Mouse (Mus musculus): Measurements from ENCODE around the gene Olfr1454. TPM values are rescaled to one million over a fixed set of nuclear protein-coding genes. Genes with fewer than 3 reads are reported as not detected.

Olfr1454 gene
- polyA plus RNA-seq (2015; fragmentation: Nextera tagmentation; extraction: Ambion mirVana): not detected in 2 replicates

GRCm38 (mm10) chr19:13060310-13060709, at the start of gene Olfr1454:
TSS of gene Olfr1454 (plus strand) at chr19:13060610.
- H3K4me3 ChIP-seq (replicated peaks): no peak within 1 kb of the TSS
- no peaks in the 10 kb centered on the region for H3K36me3 ChIP-seq
- no peaks in the 10 kb centered on the region for H3K9me3 ChIP-seq (replicated peaks)
- H3K27me3 ChIP-seq: no peaks in the 10 kb centered on the region
- 48% methylated on average over 2 of the region's 2 CpGs for WGBS (ENCODE audit: insufficient replicate concordance)
- H3K27ac ChIP-seq: no peak within 1 kb of the TSS
- DNase-seq (no peak), ATAC-seq (ENCODE audit: low read depth) (no peak)
- H3K4me1 ChIP-seq (replicated peaks): no peaks in the 10 kb centered on the region
- no peak within 1 kb of the TSS for H3K9ac ChIP-seq
- H3K4me2 ChIP-seq: no peak within 1 kb of the TSS

DNA sequence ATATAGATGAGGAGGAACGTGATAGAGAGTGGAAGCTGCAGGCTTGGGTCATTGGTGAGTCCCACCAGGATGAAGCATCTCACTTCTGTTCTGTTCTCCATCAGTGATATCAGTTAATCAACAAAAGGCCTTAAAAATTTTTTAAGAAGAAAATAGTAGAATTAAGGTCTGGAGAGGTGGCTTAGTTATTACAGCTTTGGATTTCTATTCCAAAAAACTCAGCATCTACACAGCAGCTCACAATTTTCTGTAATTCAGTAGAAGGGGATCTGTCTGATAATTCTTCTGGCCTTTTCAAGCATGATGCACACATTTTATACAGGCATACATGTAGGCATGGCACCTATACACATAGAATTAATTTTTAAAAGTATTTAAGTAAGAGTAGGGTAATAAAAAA, 32.2 kb upstream of the Olfr1454 start, which contains the start of gene Olfr1453:
Gene Olfr1453 (minus strand): TSS at position 101 of the 400 bp plus-strand sequence.
- WGBS (ENCODE audit: insufficient replicate concordance): 26% methylated on average over 1 of the region's 1 CpGs
- Histone ChIP-seq H3K9me3 (replicated peaks) (no peaks in the 10 kb centered on the region), H3K27me3 (no peaks in the 10 kb centered on the region), H3K4me1 (replicated peaks) (no peaks in the 10 kb centered on the region), H3K36me3 (no peaks in the 10 kb centered on the region), H3K27ac (no peak within 1 kb of the TSS), H3K4me3 (replicated peaks) (no peak within 1 kb of the TSS), H3K9ac (no peak within 1 kb of the TSS), H3K4me2 (no peak within 1 kb of the TSS)
- no peak for DNase-seq
- no peak for ATAC-seq (ENCODE audit: low read depth)

- 68% methylated on average over 1 of the region's 1 CpGs for WGBS (ENCODE audit: insufficient replicate concordance)
- no peak overlapping the region for H3K4me2 ChIP-seq
These were observed 33.5 kb downstream of the Olfr1454 start for GRCm38 (mm10) chr19:13093908-13094307.

GRCm38 (mm10) chr19:13097791-13098190, 37.4 kb downstream of the Olfr1454 start, which contains the start of gene Olfr1457:
TSS of gene Olfr1457 (minus strand) at chr19:13097891.
- 57% methylated on average over 2 of the region's 2 CpGs for WGBS (ENCODE audit: insufficient replicate concordance)
- Histone ChIP-seq H3K27ac (no peak within 1 kb of the TSS), H3K4me1 (replicated peaks) (no peaks in the 10 kb centered on the region), H3K4me2 (no peak within 1 kb of the TSS), H3K9me3 (replicated peaks) (no peaks in the 10 kb centered on the region; the same call in 1 of the 2 replicates), H3K9ac (no peak within 1 kb of the TSS), H3K27me3 (no peaks in the 10 kb centered on the region), H3K36me3 (no peaks in the 10 kb centered on the region), H3K4me3 (replicated peaks) (no peak within 1 kb of the TSS)
- no peak for DNase-seq
- ATAC-seq (ENCODE audit: low read depth): no peak

More at GRCm38 (mm10) chr19:13093908-13094307, 33.5 kb downstream of the Olfr1454 start:
- no peak overlapping the region for H3K4me3 ChIP-seq (replicated peaks)
- no peaks in the 10 kb centered on the region for H3K4me1 ChIP-seq (replicated peaks)
- no peaks in the 10 kb centered on the region for H3K27me3 ChIP-seq
- DNase-seq: no peak
- no peak for ATAC-seq (ENCODE audit: low read depth)
- H3K27ac ChIP-seq: no peak overlapping the region
- no peak overlapping the region for H3K9ac ChIP-seq
- H3K9me3 ChIP-seq (replicated peaks): no peaks in the 10 kb centered on the region; the same call in 1 of the 2 replicates
- H3K36me3 ChIP-seq: no peaks in the 10 kb centered on the region

GRCm38 (mm10) chr19:13106675-13107074, 46.3 kb downstream of the Olfr1454 start, which contains the start of gene Olfr1458:
TSS of gene Olfr1458 (minus strand) at chr19:13106775.
- no peaks in the 10 kb centered on the region for H3K27me3 ChIP-seq
- no peaks in the 10 kb centered on the region for H3K36me3 ChIP-seq
- H3K9ac ChIP-seq: no peak within 1 kb of the TSS
- no peak within 1 kb of the TSS for H3K4me2 ChIP-seq
- DNase-seq: no peak
- H3K4me3 ChIP-seq (replicated peaks): no peak within 1 kb of the TSS
- H3K4me1 ChIP-seq (replicated peaks): no peaks in the 10 kb centered on the region
- no peak within 1 kb of the TSS for H3K27ac ChIP-seq
- WGBS (ENCODE audit: insufficient replicate concordance): 54% methylated on average over 3 of the region's 3 CpGs
- no peaks in the 10 kb centered on the region for H3K9me3 ChIP-seq (replicated peaks)
- ATAC-seq (ENCODE audit: low read depth): no peak

Other genes with a start within 250 kb of the Olfr1454 start
- not detected in 2 replicates for gene Gm5244, start 213.9 kb upstream of the Olfr1454 start, polyA plus RNA-seq (2015; fragmentation: Nextera tagmentation; extraction: Ambion mirVana)
- not detected in 2 replicates for gene Olfr1444, start 203.3 kb upstream of the Olfr1454 start, polyA plus RNA-seq (2015; fragmentation: Nextera tagmentation; extraction: Ambion mirVana)
- not detected in 2 replicates for gene Olfr1445, start 176.8 kb upstream of the Olfr1454 start, polyA plus RNA-seq (2015; fragmentation: Nextera tagmentation; extraction: Ambion mirVana)
- gene Olfr1446, start 167.1 kb upstream of the Olfr1454 start, polyA plus RNA-seq (2015; fragmentation: Nextera tagmentation; extraction: Ambion mirVana): not detected in 2 replicates
- gene Olfr1447, start 156.9 kb upstream of the Olfr1454 start, polyA plus RNA-seq (2015; fragmentation: Nextera tagmentation; extraction: Ambion mirVana): not detected in 2 replicates
- not detected in 2 replicates for gene Olfr1448, start 136.2 kb upstream of the Olfr1454 start, polyA plus RNA-seq (2015; fragmentation: Nextera tagmentation; extraction: Ambion mirVana)
- not detected in 2 replicates for gene Olfr1449, start 129.8 kb upstream of the Olfr1454 start, polyA plus RNA-seq (2015; fragmentation: Nextera tagmentation; extraction: Ambion mirVana)
- gene Olfr1450, start 110.4 kb upstream of the Olfr1454 start, polyA plus RNA-seq (2015; fragmentation: Nextera tagmentation; extraction: Ambion mirVana): not detected in 2 replicates
- gene Olfr1451, start 65.6 kb upstream of the Olfr1454 start, polyA plus RNA-seq (2015; fragmentation: Nextera tagmentation; extraction: Ambion mirVana): not detected in 2 replicates
- not detected in 2 replicates for gene Olfr1453, start 32.3 kb upstream of the Olfr1454 start, polyA plus RNA-seq (2015; fragmentation: Nextera tagmentation; extraction: Ambion mirVana)
- gene Olfr1457, start 37.3 kb downstream of the Olfr1454 start, polyA plus RNA-seq (2015; fragmentation: Nextera tagmentation; extraction: Ambion mirVana): not detected in 2 replicates
- gene Olfr1458, start 46.2 kb downstream of the Olfr1454 start, polyA plus RNA-seq (2015; fragmentation: Nextera tagmentation; extraction: Ambion mirVana): not detected in 2 replicates
- not detected in 2 replicates for gene Olfr1459, start 88.9 kb downstream of the Olfr1454 start, polyA plus RNA-seq (2015; fragmentation: Nextera tagmentation; extraction: Ambion mirVana)
- not detected in 2 replicates for gene Olfr1461, start 102.4 kb downstream of the Olfr1454 start, polyA plus RNA-seq (2015; fragmentation: Nextera tagmentation; extraction: Ambion mirVana)
- not detected in 2 replicates for gene Olfr1462, start 125.1 kb downstream of the Olfr1454 start, polyA plus RNA-seq (2015; fragmentation: Nextera tagmentation; extraction: Ambion mirVana)
- not detected in 2 replicates for gene Olfr1463, start 170.7 kb downstream of the Olfr1454 start, polyA plus RNA-seq (2015; fragmentation: Nextera tagmentation; extraction: Ambion mirVana)

Measured in liver, embryonic 13.5 days (tissue).